Mouse (Mus musculus) hematopoietic stem cell, adult 5-6 weeks (primary cell): ENCODE measurements around the gene Tyk2. TPM values are rescaled to one million over a fixed set of nuclear protein-coding genes. Genes with fewer than 3 reads are reported as not detected.
A peak's percentile ranks its signal among the peaks of the same experiment; 100 is the strongest.

Experiments used
- ATAC-seq, 2 experiments: fragments of 125-278 bp in 1 of 2; replicated peaks in 1 of 2; 2 replicates each; pipeline ENCODE4 v1.8.0; 2016 to 2017; ENCODE audit warnings: inconsistent platforms in 2 of 2, mild to moderate bottlenecking in 2 of 2, moderate number of reproducible peaks in 2 of 2, low read depth in 1 of 2, moderate TSS enrichment in 1 of 2; ENCODE audit not compliant: low FRiP score in 2 of 2, poor library complexity in 2 of 2, severe bottlenecking in 2 of 2, insufficient read depth in 1 of 2, low TSS enrichment in 1 of 2
- total RNA-seq: library from RNA; stranded (forward); fragments of 172-1452, 232-1000 nt; gene quantifications from 2 replicates; pipeline ENCODE4 v1.2.3, GENCODE M21; 2017

Tyk2 gene
- total RNA-seq, 1 experiment from 2014 or later = 12.2 TPM

- no peak for ATAC-seq
These were observed 1.2 kb upstream of the Tyk2 start for GRCm38 (mm10) chr9:21132102-21132775.

- no peak for ATAC-seq
These were observed 4.8 kb downstream of the Tyk2 start for GRCm38 (mm10) chr9:21126259-21126627.

DNA sequence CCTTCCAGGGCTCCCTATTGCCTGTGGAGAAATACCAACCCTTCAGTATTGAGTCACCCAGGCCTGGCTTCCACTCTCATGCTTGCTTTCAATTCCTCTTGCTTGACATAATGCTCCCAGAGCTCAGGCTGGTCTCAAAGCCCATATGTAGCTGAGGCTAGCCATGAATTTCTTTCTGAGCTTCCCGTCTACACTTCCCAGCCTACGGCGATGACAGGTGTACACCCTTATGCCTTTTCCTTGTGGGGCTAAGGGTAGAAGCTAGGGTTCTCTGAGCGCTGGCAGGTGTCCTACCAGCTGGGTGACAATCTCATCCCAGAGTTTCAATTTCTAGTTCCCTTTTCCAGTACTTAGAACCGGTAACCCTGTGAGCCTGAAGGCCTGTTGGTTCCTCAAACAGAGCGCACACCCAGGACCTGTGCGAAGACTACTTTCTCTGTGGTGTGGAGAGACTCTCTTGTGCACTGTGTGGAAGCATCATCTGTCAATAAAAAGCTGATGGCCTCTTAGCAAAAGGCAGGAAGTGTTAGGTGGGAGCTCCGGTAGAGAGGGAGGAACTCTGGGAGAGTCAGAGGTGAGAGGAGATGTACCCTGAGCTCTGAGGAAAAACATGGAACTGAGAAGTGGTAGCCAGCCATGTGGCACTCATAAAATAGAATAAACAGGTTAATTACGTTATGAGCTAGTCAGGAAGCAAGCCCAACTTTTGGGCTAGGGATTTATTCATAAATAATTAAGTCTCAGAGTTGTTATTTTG is 5.4 kb downstream of the Tyk2 start:
- ATAC-seq = peak; percentile 2 to 31; a peak in 1 of 4 replicates

- ATAC-seq = no peak
These were observed 6.2 kb downstream of the Tyk2 start for GRCm38 (mm10) chr9:21124837-21125236.

DNA sequence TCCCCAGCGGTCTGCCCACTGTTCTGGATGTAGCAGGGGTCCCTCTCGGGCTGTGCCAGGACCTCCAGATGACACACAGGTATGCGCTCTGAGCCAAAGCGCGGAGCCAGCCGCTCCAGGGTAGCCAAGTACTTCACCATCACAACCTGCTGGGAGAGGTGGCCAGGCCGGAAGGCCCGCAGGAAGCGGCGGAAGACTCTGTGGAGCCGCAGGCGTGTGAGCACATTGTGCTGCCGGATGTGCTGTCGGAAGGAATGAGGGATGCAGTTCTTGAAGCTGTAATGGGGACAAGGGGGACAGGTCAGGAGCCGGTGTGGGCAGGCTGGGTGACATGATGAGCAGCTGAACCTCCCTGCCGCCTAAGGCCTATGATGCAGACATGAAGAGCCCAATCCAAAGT is 9.6 kb downstream of the Tyk2 start:
- ATAC-seq = no peak

DNA sequence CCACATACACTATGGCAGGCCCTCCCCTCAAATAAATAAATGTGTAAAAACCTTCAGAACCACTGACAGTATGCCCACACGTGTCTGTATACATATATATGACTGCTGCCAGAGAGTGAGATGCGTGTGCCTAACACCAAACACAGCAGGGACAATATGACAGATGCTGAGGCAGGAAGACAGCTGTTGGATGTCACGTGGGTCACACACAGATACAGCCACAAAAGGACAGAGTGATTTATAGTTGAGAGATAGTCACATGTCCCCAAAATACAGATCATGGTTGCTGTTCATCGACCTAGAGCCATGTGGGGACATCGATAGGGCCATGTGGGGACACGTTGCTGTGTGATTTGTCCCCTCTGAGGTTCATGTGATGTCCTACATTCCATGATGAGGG is 14.0 kb downstream of the Tyk2 start:
- no peak for ATAC-seq

- ATAC-seq = no peak
These were observed 15.9 kb downstream of the Tyk2 start for GRCm38 (mm10) chr9:21115105-21115504.

DNA sequence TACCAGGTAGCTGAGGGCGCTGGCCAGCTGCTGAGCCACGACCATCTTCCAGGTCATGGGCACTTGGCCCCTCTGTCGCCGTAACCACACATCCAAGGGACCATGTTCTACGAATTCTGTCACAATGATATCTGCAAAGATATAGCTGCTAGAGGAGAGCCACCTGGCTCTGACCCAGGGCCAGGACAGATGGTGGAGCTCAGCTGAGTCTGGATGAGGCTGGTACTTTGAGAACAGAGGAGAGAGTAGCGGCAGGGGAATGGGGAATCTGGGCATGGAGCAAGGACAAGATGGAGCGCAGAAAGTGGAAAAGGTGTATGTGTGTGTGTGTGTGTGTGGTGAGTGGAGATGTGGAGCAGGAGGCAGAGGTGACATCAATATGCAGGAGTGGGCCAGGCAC is 16.9 kb downstream of the Tyk2 start:
- ATAC-seq = no peak

DNA sequence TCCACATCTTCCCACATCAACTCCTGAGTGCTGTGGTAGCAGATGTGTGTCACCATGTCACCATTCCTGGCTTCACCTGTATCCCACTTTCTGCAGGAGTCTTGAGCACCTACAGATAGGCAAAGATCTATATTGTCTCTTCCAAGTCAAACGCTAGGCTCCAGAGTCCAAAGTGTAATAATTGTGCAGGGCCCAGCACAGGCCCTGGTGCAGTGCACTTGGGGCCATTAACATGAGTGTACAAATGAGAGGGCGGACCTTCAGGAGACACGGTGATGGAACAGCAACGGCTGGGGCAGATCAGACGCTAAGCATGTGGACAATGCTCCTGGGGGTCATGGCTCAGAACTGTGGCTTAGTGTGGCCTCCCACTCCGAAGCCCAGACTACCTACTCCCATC is 17.3 kb downstream of the Tyk2 start:
- ATAC-seq = no peak

- ATAC-seq = no peak
These were observed 23.3 kb downstream of the Tyk2 start for GRCm38 (mm10) chr9:21107607-21108237.

DNA sequence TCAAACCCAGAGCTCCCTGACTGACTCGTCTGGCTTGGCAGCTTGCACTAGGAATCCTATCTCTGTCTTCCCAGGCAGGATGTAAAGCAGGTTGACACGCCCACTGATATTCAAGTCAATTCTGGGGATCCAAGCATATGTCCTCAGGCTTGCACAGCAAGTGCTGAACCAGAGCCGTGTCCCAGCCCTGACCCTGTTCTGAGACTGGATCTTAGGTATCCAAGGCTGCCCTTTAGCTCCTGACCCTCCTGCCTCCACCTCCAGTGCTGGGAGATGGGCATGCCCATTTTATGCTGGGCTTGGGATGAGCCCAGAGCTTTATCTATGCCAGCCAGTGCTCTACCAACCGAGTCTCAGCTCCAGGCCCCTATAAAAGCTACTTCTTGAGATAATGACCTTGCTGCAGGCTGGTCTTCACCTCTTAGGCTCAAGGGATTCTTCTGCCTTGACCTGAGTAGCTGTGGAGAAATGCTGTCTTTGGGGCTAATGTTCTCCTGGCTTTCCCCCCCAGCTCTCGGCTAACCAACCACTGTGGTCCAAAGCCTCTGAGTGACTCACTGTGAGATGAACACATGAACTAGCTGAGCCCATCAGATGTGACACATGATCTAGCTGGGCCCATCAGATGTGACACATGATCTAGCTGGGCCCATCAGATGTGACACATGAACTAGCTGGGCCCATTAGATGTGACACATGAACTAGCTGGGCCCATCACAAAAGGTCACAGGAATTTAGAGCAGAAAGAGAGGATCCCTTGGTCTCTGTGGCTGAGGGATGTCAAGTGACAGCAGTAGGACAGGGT is 25.1 kb downstream of the Tyk2 start:
- ATAC-seq = no peak

GRCm38 (mm10) chr9:21104814-21105213 is 26.2 kb downstream of the Tyk2 start:
- no peak for ATAC-seq

DNA sequence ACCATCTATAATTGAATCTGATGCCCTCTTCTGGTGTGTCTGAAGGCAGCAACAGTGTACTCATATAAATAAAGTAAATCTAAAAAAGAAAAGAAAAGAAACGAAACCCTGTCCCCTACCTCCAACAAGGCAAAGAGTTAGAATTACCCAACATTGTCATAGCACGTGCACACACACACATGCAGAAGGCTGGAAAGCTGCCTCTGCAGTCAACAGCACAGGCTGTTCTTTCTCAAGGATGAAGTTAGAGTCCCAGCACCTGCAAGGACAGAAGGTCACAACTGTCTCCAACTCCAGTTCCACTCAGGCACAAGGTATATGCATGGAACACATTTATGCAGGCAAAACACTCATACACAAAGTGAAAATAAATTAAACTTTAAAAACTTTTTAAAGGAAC is 29.0 kb downstream of the Tyk2 start:
- ATAC-seq = no peak

DNA sequence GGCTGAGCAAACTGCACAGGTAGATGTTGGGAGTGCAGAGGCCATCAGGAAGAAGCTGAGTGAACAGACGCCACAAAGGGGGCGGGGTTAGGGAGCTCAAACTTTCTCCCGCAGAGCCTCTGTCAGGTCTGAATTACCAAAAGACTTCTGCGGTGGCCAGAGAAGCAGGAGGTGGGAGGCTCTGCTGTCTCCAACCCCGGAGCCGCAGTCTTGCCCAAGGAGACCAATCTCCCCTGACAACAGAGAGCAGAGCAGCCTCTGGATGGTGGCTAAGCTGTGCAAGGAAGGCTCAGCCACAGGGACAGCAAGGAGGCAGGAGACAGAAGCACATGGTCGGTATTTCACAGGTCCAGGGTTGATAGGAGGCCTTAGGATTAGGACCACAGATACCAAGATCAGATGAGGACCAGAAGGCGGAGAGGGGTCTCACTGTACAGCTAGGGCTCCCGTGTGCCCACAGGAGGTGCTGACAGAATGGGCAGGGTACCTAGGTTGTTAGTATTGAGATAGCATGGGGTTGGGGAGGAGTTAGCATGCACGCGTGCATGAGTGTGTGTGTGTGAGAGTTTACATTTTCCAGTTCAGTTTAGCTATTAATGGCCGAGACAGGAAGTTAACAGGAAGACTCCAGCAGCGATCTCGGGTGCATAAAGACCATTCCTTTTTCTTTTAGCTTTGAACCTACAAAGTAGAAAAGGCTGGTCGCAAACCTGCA is 30.4 kb downstream of the Tyk2 start:
- ATAC-seq = peak; percentile 51 to 55

- ATAC-seq = no peak
These were observed 33.2 kb downstream of the Tyk2 start for GRCm38 (mm10) chr9:21097793-21098192.

DNA sequence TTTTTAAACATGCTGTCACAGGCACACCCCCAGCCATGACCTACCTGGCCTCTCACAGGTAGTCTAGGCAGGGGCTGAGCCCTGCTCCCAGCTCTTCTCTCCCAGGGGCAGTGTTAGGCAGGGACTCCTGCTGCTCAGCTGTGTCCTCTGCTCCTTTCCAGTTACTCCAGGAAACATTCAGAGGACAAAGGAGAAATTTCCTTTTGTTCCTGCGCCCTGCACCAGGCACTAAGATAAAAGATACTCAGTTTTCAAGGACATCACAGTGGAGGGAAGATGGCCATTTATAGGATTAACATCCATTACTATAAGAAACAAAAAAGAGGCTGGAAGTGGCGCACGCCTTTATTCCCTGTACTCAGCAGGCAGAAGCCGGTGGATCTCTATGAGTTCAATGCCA is 35.1 kb downstream of the Tyk2 start:
- ATAC-seq = no peak

- ATAC-seq = no peak
These were observed 37.6 kb downstream of the Tyk2 start for GRCm38 (mm10) chr9:21093423-21093822.
